Mouse (Mus musculus) spleen, postnatal 36 days (tissue): Measurements from ENCODE around the gene Slc25a30.

Experiments
- DNase-seq, 2 experiments: peaks; one replicate each; pipeline ENCODE4 v3.0.0; 2022; ENCODE audit warnings: low spot score in 2 of 2, mixed read lengths in 1 of 2

The Slc25a30 gene

GRCm38 (mm10) chr14:75749123-75749522 is 37.7 kb downstream of the Slc25a30 start:
- peak in 1 of 2 experiments; percentile 37 for DNase-seq

GRCm38 (mm10) chr14:75747960-75748359 is 38.9 kb downstream of the Slc25a30 start:
- no peak for DNase-seq

- DNase-seq = no peak
These were observed 44.9 kb downstream of the Slc25a30 start for GRCm38 (mm10) chr14:75741904-75742303.

GRCm38 (mm10) chr14:75735597-75735996 is 51.2 kb downstream of the Slc25a30 start:
- DNase-seq = no peak

- no peak for DNase-seq
These were observed 54.2 kb downstream of the Slc25a30 start for GRCm38 (mm10) chr14:75732631-75733030.

- no peak for DNase-seq
These were observed 55.5 kb downstream of the Slc25a30 start for GRCm38 (mm10) chr14:75731361-75731760.

- DNase-seq = no peak
These were observed 58.7 kb downstream of the Slc25a30 start for GRCm38 (mm10) chr14:75728111-75728510.

GRCm38 (mm10) chr14:75727046-75727445 is 59.8 kb downstream of the Slc25a30 start:
- no peak for DNase-seq

- DNase-seq = no peak
These were observed 64.0 kb downstream of the Slc25a30 start for GRCm38 (mm10) chr14:75722816-75723215.

- peak; percentile 23 to 56 for DNase-seq
These were observed 64.8 kb downstream of the Slc25a30 start for GRCm38 (mm10) chr14:75721977-75722563.

GRCm38 (mm10) chr14:75720121-75720520 is 66.7 kb downstream of the Slc25a30 start:
- DNase-seq = no peak

GRCm38 (mm10) chr14:75716410-75716809 is 70.4 kb downstream of the Slc25a30 start:
- DNase-seq = no peak

GRCm38 (mm10) chr14:75713661-75714060 is 73.2 kb downstream of the Slc25a30 start:
- no peak for DNase-seq

GRCm38 (mm10) chr14:75712687-75713086 is 74.2 kb downstream of the Slc25a30 start:
- no peak for DNase-seq

GRCm38 (mm10) chr14:75711731-75712130 is 75.1 kb downstream of the Slc25a30 start:
- DNase-seq = no peak
